Mouse (Mus musculus) small intestine, adult 2 months (tissue): ENCODE data around the gene Tnfrsf13c. TPM values are rescaled to one million over a fixed set of nuclear protein-coding genes. Genes with fewer than 3 reads are reported as not detected.

ENCODE experiments used
- H3K27ac ChIP-seq: fragments of 200-500 bp; 2 replicates; pipeline ENCODE4 v1.5.1; 2012; ENCODE audit warnings: low read depth, low read length, control low read depth, inconsistent platforms; ENCODE audit not compliant: insufficient read depth
- H3K27me3 ChIP-seq: fragments of 200-500 bp; 2 replicates; pipeline ENCODE4 v1.6.1; 2012; ENCODE audit warnings: mild to moderate bottlenecking, moderate library complexity, low read length, inconsistent platforms; ENCODE audit not compliant: control insufficient read depth, insufficient read depth
- H3K36me3 ChIP-seq: fragments of 200-500 bp; 2 replicates; pipeline ENCODE4 v1.6.1; 2012; ENCODE audit warnings: mild to moderate bottlenecking, low read length, control low read depth, inconsistent platforms; ENCODE audit not compliant: control insufficient read depth, insufficient read depth
- H3K4me1 ChIP-seq: fragments of 200-500 bp; 2 replicates; pipeline ENCODE4 v1.6.1; 2012; ENCODE audit warnings: low read length, inconsistent platforms, mixed read lengths; ENCODE audit not compliant: control insufficient read depth, insufficient read depth, insufficient read length
- H3K4me3 ChIP-seq: fragments of 200-500 bp; 2 replicates; pipeline ENCODE4 v1.5.1; 2012; ENCODE audit warnings: low read depth, mild to moderate bottlenecking, control low read depth, inconsistent platforms, low read length, moderate library complexity
- CTCF ChIP-seq: fragments of 200-500 bp; IDR thresholded peaks from 2 replicates; pipeline ENCODE4 v1.5.1; 2012; ENCODE audit warnings: low read depth, mild to moderate bottlenecking, control low read depth, inconsistent platforms, low read length, moderate library complexity, mixed read lengths; ENCODE audit not compliant: insufficient replicate concordance, insufficient read length; ENCODE audit errors: extremely low read depth
- POLR2A ChIP-seq: fragments of 200-500 bp; IDR thresholded peaks from 2 replicates; pipeline ENCODE4 v1.6.1; 2012; ENCODE audit warnings: low read depth, mild to moderate bottlenecking, control low read depth, inconsistent platforms, low read length, moderate library complexity
- WGBS: fragments of 180-500 bp; shearing (Covaris S2); methylation state at CpG from one replicate; pipeline ENCODE4 v1.1.7; 2018; 5-methylcytosine and 5-hydroxymethylcytosine counted together
- polyA plus RNA-seq: library from polyadenylated mRNA; depleted of rRNA; stranded (reverse); fragments of >200 nt; gene quantifications from 2 replicates; pipeline ENCODE4 v1.2.3, GENCODE M21; 2012

Tnfrsf13c gene
- polyA plus RNA-seq, 1 experiment = 14.1 TPM

DNA sequence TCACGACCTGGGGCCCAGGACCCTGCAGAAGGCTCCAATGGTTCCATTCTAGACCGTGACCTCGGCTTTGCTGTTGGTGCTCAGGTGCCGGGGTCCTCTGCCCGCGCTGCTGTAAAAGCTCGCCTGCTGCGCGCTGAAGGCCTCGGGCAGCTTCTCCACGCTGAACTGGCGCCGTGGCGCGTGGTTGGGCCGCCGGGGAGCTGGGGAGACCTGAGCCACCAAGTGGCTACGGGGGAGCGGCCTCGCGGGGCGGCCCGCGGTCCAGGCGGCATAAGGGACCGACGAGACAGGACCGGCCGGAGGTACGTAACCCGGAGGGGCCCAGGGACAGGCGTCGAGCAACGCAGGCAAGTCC, 17.1 kb downstream of the Tnfrsf13c start:
- Histone ChIP-seq H3K36me3 (peaks cover 37% of the 10 kb centered on the region), H3K27me3 (peaks cover 14% of the 10 kb centered on the region)

GRCm38 (mm10) chr15:82206365-82207104, 17.6 kb downstream of the Tnfrsf13c start:
- H3K4me3 ChIP-seq = no peak overlapping the region
- H3K4me1 ChIP-seq = no peaks in the 10 kb centered on the region
- 54% methylated on average over 9 of the region's 9 CpGs for WGBS
- TF ChIP-seq POLR2A (no peak), CTCF (no peak)
- no peak overlapping the region for H3K27ac ChIP-seq
- H3K36me3 ChIP-seq = peaks cover 41% of the 10 kb centered on the region
- H3K27me3 ChIP-seq = peaks cover 9% of the 10 kb centered on the region; the same call in 1 of the 2 replicates

More for the DNA sequence above, 17.1 kb downstream of the Tnfrsf13c start:
- no peak overlapping the region for H3K4me3 ChIP-seq
- WGBS = 56% methylated on average over 34 of the region's 34 CpGs
- TF ChIP-seq POLR2A = no peak
- TF ChIP-seq CTCF = no peak
- H3K4me1 ChIP-seq = peaks cover 5% of the 10 kb centered on the region; the same call in 1 of the 2 replicates
- no peak overlapping the region for H3K27ac ChIP-seq

DNA sequence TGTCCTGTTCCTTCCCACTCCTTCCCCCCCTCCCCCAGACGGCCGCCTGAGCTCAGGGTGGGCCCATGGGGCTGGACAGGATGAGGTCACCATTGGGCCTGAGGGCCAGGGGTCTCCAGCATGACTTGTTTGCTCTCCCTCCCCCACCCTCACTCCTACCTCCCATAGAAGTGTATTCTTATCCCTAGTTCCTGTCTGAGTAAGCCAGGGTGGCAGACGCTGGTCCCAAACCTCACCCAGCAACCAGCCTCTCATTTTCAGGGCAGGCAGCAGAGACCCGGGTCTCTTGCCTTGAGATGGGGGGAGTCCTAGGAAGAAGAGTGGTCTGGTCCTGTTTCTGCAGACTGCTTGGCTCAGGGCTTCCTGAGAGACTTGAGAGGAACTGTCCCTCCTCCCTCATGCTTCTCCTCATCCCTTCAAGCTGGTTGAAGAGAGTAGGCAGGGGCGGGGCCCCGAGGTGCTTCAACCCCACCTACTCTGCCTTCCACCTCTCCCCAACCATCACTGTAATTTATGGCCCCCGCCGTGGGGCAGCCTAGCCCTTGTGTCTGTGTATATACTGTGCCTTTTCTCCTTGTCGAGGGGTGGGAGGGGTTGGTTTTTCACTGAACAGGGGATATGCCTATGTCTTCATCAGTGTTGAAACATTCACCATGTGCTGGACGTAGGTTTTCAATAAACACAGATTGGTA, 19.3 kb downstream of the Tnfrsf13c start:
- H3K27ac ChIP-seq = no peak overlapping the region
- no peak overlapping the region for H3K4me3 ChIP-seq
- no peaks in the 10 kb centered on the region for H3K4me1 ChIP-seq
- H3K36me3 ChIP-seq = peaks cover 56% of the 10 kb centered on the region
- no peaks in the 10 kb centered on the region for H3K27me3 ChIP-seq
- WGBS = 77% methylated on average over 10 of the region's 10 CpGs
- TF ChIP-seq POLR2A (no peak), CTCF (no peak)

DNA sequence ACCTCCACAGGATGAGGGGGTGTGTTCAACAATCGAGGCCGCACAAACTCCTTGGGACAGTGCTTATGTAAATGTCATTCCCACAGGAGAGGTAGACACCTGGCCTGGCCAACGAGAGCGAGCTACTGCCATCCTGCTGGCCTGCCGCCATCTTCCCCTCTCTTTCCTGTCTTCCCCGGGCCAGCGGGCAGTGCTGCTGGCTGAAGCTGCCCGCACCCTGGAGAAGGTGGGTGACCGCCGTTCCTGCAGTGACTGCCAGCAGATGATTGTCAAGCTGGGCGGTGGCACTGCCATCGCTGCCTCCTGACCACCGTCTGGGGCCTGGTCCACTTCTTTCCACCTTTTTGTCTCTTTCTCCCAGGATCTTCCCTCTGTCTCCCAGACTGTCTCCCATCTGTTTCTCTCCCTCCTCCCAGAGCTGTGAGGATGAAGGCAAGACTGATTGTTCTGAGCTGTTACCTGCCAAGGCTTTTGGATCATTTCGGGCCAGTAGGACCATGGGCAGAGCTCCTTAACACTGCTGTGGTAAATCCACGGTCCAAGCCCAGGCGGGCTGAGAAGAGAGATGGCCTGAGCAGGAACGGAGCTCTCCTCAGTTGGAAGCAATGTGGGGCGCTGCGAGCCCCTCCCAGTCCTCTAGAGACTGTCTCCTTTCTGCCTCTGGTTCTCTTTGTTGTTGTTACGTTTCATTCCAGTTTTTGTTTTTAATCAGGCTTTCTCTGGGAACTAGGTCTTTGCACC, 20.4 kb downstream of the Tnfrsf13c start:
- H3K4me3 ChIP-seq = no peak overlapping the region
- H3K4me1 ChIP-seq = no peaks in the 10 kb centered on the region
- TF ChIP-seq CTCF (no peak), POLR2A (no peak)
- H3K27ac ChIP-seq = no peak overlapping the region
- H3K27me3 ChIP-seq = no peaks in the 10 kb centered on the region
- H3K36me3 ChIP-seq = peaks cover 66% of the 10 kb centered on the region
- WGBS = 88% methylated on average over 20 of the region's 20 CpGs

DNA sequence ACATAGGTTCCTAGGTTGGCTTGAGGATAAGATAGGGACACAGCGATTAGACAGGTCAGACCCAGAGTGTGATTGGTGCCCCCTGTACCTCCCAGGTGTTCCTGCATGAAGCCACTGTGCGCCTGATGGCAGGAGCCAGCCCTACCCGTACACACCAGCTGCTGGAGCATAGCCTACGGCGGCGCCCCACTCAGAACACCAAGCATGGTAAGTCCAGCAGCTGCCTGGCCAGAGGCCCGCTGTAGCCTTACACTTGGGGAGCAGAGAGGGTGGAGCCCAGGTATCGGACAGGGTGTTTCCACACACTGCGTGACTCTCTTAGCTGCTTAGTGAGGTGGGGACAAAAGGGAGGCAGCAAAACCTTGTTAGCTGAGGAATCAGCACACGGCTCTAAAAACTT, 21.1 kb downstream of the Tnfrsf13c start:
- Histone ChIP-seq H3K27ac (no peak overlapping the region), H3K4me3 (no peak overlapping the region), H3K4me1 (no peaks in the 10 kb centered on the region), H3K36me3 (peaks cover 71% of the 10 kb centered on the region), H3K27me3 (no peaks in the 10 kb centered on the region)
- 90% methylated on average over 10 of the region's 10 CpGs for WGBS
- no peak for TF ChIP-seq CTCF

DNA sequence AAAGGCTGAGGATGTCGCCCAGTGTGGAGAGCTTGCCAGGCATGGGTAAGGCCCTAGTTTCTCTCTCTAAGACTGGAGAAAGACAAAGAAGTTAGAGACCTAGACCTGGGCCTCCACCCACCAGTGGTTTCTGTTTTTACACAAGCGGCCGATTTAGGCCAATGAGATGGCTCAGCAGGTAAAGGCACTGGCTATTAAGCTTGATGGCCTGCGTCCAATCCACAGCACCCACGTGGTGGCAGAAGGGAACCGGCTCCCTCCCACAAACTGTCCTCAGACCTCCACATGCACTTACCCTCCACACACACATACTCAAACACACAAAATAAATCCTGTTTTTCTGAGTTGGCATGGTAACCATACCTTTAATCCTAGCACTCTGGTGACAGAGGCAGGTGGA, 22.1 kb downstream of the Tnfrsf13c start:
- Histone ChIP-seq H3K27ac (no peak overlapping the region), H3K36me3 (peaks cover 81% of the 10 kb centered on the region), H3K4me3 (no peak overlapping the region), H3K27me3 (no peaks in the 10 kb centered on the region), H3K4me1 (no peaks in the 10 kb centered on the region)
- 86% methylated on average over 6 of the region's 6 CpGs for WGBS
- no peak for TF ChIP-seq CTCF
- TF ChIP-seq POLR2A = no peak

DNA sequence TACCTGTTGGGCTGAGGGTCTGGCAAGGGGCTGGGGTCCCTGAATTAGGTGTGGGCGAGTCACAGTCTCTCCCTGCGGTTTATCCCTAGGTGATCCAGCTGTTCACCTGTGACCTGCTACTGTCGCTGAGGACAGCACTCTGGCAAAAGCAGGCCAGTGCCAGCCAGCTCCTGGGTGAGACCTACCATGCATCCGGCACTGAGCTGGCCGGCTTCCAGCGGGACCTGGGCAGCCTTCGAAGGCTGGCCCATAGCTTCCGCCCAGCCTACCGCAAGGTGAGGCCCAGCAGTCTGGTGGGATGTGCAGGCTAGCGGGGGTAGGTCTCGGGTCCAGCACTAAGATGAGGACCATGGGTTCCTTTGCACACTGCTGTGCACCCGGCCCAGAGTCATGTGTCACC, 24.6 kb downstream of the Tnfrsf13c start:
- H3K27ac ChIP-seq = no peak overlapping the region
- no peak overlapping the region for H3K4me3 ChIP-seq
- H3K36me3 ChIP-seq = peaks cover 88% of the 10 kb centered on the region
- TF ChIP-seq CTCF (no peak), POLR2A (no peak)
- H3K27me3 ChIP-seq = no peaks in the 10 kb centered on the region
- 87% methylated on average over 12 of the region's 12 CpGs for WGBS
- H3K4me1 ChIP-seq = no peaks in the 10 kb centered on the region
